Mouse (Mus musculus) cerebellum, postnatal 4 days (tissue): ENCODE measurements around the gene Selenow.

Source experiments
- DNase-seq, 2 experiments: peaks; one replicate each; pipeline ENCODE4 v3.0.0; 2022; ENCODE audit warnings: low spot score in 2 of 2, mixed read lengths in 1 of 2

Selenow gene

DNA sequence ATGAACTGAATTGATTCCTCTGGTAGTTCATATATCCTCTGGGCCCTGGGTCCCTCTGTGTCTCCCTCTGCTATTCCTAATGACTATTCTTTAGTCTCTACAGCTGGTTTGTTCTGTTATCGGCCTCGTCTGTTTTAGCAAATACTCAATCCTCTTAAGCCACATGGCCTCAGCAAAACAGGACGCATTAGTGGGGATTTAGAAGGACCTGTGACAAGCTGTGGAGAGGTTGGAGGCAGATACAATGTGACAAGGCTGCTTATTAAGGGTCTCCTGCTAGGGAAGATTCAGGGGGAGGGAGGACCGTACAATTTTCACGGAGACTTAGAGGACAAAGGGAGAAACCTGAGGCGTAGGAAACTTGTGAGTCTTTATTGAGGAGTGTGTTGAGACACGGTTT, 16.3 kb downstream of the Selenow start:
- no peak for DNase-seq

DNA sequence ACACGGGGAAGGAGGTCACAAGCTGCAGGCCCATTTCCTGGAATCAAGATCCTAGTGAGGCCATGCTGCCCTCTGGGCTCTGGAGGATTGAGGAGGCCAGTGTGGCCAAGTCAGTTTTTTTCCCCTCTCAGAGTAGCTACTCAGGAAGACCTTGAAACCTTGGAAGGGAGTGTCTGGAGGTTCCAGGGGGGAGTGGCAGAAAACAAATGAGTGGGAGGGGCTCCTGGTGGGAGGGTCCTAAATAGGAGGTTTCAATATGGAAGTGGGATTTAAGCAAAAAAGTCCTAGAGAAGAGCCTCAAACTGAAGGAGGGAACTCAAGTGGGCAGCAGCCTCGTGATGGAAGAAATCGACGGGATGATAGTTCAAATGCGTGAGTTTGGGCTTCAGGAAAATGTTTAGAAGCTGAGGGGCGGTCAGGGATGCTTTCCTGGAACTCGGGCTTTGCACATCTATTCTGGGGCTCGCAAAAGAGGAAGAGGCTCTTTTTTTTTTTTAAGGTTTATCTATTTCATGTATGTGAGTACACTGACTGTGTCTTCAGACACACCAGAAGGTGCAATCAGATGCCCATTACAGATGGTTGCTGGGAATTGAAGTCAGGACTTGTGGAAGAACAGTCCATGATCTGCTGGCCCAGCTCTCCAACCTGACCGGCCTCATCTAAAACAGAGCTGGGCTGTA, 20.7 kb downstream of the Selenow start:
- no peak for DNase-seq

DNA sequence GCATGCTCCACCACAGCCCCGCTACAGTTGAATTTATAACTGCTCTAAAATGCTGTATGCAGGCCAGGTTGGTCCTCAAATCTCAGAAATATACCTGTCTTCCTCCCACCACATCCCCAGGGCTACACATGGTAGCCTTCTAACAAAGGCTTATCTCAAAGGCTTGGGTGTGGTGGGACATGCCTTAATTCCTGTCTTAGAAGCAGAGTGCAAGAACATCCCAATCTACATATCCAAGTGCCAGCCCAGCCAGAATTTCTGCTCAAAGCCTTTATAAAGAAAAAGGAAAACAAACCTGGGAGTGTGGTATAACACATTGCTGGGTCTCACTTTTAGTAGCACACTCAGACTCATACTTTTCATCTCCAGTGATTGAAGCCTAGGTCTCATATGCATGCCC, 28.0 kb downstream of the Selenow start:
- no peak for DNase-seq

DNA sequence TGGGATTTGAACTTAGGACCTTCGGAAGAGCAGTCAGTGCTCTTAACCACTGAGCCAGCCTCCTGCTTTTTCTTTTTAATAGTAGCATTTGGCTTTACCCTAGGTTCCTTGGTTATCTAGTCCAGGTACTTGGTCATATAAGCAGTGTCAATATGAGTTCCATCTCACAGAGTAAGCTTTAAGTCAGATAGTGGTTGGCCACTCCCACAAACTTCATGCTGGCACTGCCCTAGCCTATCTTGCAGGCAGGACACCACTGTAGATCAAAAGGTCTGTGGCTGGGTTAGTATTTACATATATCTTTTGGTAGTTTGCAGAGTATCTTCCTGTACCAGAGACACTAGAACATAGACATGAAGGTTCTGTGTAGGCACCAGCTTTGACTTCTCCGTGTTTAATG, 38.1 kb downstream of the Selenow start:
- no peak for DNase-seq

DNA sequence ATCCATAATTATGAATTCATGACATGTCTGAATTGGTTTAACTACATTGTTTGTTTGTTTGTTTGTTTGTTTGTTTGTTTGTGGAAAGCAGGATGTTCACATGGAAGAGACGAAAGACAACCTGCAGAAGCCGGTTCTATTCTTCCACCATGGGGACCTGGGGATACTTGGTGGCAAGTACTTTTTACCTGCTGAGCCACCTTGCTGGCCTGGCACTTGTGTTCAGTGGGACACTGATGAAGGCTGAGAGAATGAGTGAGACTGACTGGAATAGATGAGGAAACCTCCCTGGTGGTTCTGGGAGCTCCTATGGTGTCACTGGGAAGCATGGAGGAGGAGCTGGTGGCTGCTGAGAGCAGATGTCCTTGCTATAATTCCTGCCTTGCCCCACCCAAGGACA, 39.9 kb downstream of the Selenow start, which contains the start of gene Crxos:
Gene Crxos (plus strand): TSS at position 301 of the 400 bp plus-strand sequence.
- DNase-seq = no peak

DNA sequence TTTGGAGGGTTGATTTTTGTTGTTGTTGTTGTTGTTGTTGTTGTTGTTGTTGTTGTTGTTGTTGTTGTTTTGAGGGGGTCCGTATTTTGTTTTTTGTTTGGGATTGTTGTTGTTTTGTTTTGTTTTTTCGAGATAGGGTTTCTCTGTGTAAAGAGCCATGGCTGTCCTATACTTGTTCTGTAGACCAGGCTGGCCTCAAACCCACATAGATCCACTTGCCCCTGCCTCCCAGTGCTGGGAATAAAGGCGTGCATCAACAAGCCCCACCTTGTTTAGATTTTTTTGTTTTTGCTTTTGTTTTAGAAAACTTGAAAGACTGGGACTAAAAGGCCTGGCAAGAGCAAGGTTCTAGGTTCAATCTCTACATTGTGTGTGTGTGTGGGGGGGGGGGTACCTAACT, 40.4 kb downstream of the Selenow start:
- DNase-seq = no peak

DNA sequence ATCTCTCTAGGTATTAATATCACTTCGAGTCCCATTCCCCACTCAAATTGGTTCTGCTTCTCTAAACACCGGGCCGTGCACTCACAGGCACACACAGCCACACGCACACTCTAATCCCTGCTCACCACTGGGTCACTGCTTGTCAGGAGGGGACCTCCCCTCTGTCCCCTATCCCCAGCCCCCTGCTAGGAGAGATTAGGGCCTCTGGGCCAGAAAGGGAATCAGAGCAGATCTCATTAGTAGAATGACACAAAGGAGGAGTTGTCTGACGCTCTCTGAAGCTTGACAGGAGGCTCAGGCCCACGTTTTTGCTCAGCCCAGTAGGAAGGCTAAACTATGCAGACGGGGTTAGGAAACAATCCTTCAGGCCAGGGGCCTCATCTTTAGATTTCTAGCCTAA, 40.8 kb downstream of the Selenow start:
- no peak for DNase-seq

DNA sequence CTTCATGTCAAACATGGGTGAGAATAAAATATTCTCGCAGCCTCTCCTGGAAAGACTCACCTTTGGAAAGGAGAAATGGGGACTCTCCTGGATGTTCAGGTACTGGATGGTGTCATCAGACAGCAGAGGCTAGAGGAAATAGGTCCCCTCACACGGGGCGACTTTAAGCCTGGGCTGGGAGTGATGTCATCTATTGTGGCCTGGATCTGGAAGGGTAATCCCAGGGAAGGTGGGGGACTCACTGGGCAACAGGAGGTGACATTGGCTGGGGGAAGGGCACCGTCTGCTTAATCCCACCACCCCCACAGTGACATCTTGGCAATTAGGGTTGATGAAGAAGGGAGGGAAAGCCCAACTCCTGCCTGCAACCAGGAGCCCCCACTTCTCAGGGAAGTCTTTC, 42.4 kb downstream of the Selenow start, which contains the start of gene Crx:
Gene Crx (minus strand): TSS at position 213 of the 400 bp plus-strand sequence.
- no peak for DNase-seq
